Comparison of ENCODE assay signal across 18 mouse cellular contexts in genomic region chr12:27173151-27173550, GRCm38 (mm10).
A peak's percentile ranks its signal among the peaks of the same experiment; 100 is the strongest.
DNase-seq lines count a peak whose midpoint lies in the region; ATAC-seq lines count a peak whose summit lies in the region.
"Had no signal": no experiment of that assay in that cellular context is flagged by ENCODE, and none has a peak within 500 bp of the region (broad histone marks: within the 10 kb centered on the region; RNA-seq: fewer than 3 reads in every experiment).

No protein-coding gene starts in this region.

- H3K4me3 ChIP-seq in kidney, embryonic 15.5 days (replicated peaks) = no peak overlapping the region
- no peak overlapping the region for H3K4me3 ChIP-seq in embryonic facial prominence, embryonic 11.5 days (ENCODE audit: low read depth, low read length)
- H3K4me3 ChIP-seq in hindbrain, embryonic 11.5 days (ENCODE audit: low read depth, low read length) = no peak overlapping the region
- H3K4me3 ChIP-seq: forebrain, embryonic 12.5 days; heart, embryonic 13.5 days; hindbrain, embryonic 12.5 days had no signal

- H3K4me1 ChIP-seq in kidney, embryonic 15.5 days = peaks cover 18% of the 10 kb centered on the region; the same call in 1 of the 2 replicates
- H3K4me1 ChIP-seq in embryonic facial prominence, embryonic 11.5 days (ENCODE audit: control insufficient read depth, insufficient read depth, low read length) = no peaks in the 10 kb centered on the region
- H3K4me1 ChIP-seq in hindbrain, embryonic 11.5 days (replicated peaks; ENCODE audit: control insufficient read depth, insufficient read depth, low read length) = no peaks in the 10 kb centered on the region
- H3K4me1 ChIP-seq: forebrain, embryonic 12.5 days; hindbrain, embryonic 12.5 days had no signal

- H3K4me2 ChIP-seq in kidney, embryonic 15.5 days = no peak overlapping the region
- no peak overlapping the region for H3K4me2 ChIP-seq in embryonic facial prominence, embryonic 11.5 days (ENCODE audit: low read depth, low read length)
- H3K4me2 ChIP-seq in hindbrain, embryonic 11.5 days (replicated peaks; ENCODE audit: low read depth, low read length) = no peak overlapping the region
- H3K4me2 ChIP-seq: forebrain, embryonic 12.5 days; heart, embryonic 13.5 days; hindbrain, embryonic 12.5 days had no signal

- H3K9me3 ChIP-seq in kidney, embryonic 15.5 days (replicated peaks) = no peaks in the 10 kb centered on the region
- H3K9me3 ChIP-seq in embryonic facial prominence, embryonic 11.5 days (replicated peaks; ENCODE audit: control insufficient read depth, low read length) = no peaks in the 10 kb centered on the region
- H3K9me3 ChIP-seq in hindbrain, embryonic 11.5 days (ENCODE audit: control insufficient read depth, low read length) = no peaks in the 10 kb centered on the region
- H3K9me3 ChIP-seq: forebrain, embryonic 12.5 days; heart, embryonic 13.5 days; hindbrain, embryonic 12.5 days had no signal

- peak; percentile 92 for ATAC-seq in kidney, embryonic 15.5 days (replicated peaks; ENCODE audit: low FRiP score)
- ATAC-seq in embryonic facial prominence, embryonic 11.5 days (replicated peaks; ENCODE audit: insufficient number of reproducible peaks, low FRiP score, low TSS enrichment, low read depth) = peak; percentile 81
- no peak for ATAC-seq in hindbrain, embryonic 11.5 days (ENCODE audit: low FRiP score)
- ATAC-seq: forebrain, postnatal 0 days; hindbrain, postnatal 0 days had no signal

- H3K27me3 ChIP-seq in kidney, embryonic 15.5 days = no peaks in the 10 kb centered on the region
- H3K27me3 ChIP-seq in embryonic facial prominence, embryonic 11.5 days (ENCODE audit: control insufficient read depth, insufficient read depth, low read length) = no peaks in the 10 kb centered on the region
- no peaks in the 10 kb centered on the region for H3K27me3 ChIP-seq in hindbrain, embryonic 11.5 days (ENCODE audit: control insufficient read depth, insufficient read depth, low read length)
- H3K27me3 ChIP-seq: forebrain, embryonic 12.5 days; heart, embryonic 13.5 days; hindbrain, embryonic 12.5 days had no signal

- WGBS in kidney, embryonic 15.5 days = 36% methylated on average over 4 of the region's 4 CpGs
- 24% methylated on average over 4 of the region's 4 CpGs for WGBS in embryonic facial prominence, embryonic 11.5 days
- WGBS in hindbrain, embryonic 11.5 days = 73% methylated on average over 4 of the region's 4 CpGs

- DNase-seq in embryo, embryonic 11 days = peak; percentile 24
- no peak for DNase-seq in embryo, embryonic 9.5 days (ENCODE audit: extremely low spot score)
- DNase-seq in kidney, postnatal 36 days = no peak
- DNase-seq in embryonic facial prominence, embryonic 11.5 days (ENCODE audit: low spot score) = peak; percentile 60
- no peak for DNase-seq in hindbrain, embryonic 11.5 days (ENCODE audit: low spot score)
- DNase-seq in cerebellum, postnatal 36 days = no peak
- DNase-seq: adrenal gland, postnatal 10 days; cerebellum, adult 11-12 months; cerebellum, adult 9-10 months; cerebellum, postnatal 25 days; forebrain, postnatal 0 days; gastrocnemius, postnatal 14 days; heart, postnatal 36 days had no signal

- no peaks in the 10 kb centered on the region for H3K36me3 ChIP-seq in kidney, embryonic 15.5 days
- H3K36me3 ChIP-seq in embryonic facial prominence, embryonic 11.5 days (replicated peaks; ENCODE audit: control insufficient read depth, insufficient read depth, low read depth, low read length) = no peaks in the 10 kb centered on the region
- no peaks in the 10 kb centered on the region for H3K36me3 ChIP-seq in hindbrain, embryonic 11.5 days (ENCODE audit: control insufficient read depth, insufficient read depth, low read length)
- H3K36me3 ChIP-seq: forebrain, embryonic 12.5 days; heart, embryonic 13.5 days; hindbrain, embryonic 12.5 days had no signal

- no peak overlapping the region for H3K9ac ChIP-seq in kidney, embryonic 15.5 days
- no peak overlapping the region for H3K9ac ChIP-seq in embryonic facial prominence, embryonic 11.5 days (replicated peaks; ENCODE audit: low read length)
- H3K9ac ChIP-seq in hindbrain, embryonic 11.5 days (ENCODE audit: low read depth, low read length) = no peak overlapping the region
- H3K9ac ChIP-seq: forebrain, embryonic 12.5 days; forebrain, postnatal 0 days; heart, embryonic 13.5 days; hindbrain, embryonic 12.5 days had no signal

- peak overlapping the region; percentile 38; the same call in 1 of the 2 replicates for H3K27ac ChIP-seq in kidney, embryonic 15.5 days
- H3K27ac ChIP-seq in embryonic facial prominence, embryonic 11.5 days (replicated peaks; ENCODE audit: low read depth, low read length) = no peak overlapping the region
- no peak overlapping the region for H3K27ac ChIP-seq in hindbrain, embryonic 11.5 days (ENCODE audit: low read depth, low read length)
- H3K27ac ChIP-seq: forebrain, embryonic 12.5 days; heart, embryonic 13.5 days; hindbrain, embryonic 12.5 days; hindbrain, postnatal 0 days had no signal

Comparison
In these comparisons a context has a peak if more than half of its experiments do, and no peak if none do; other contexts are left out.
1. DNase-seq: peak in embryo, embryonic 11 days (single experiment) and embryonic facial prominence, embryonic 11.5 days (single experiment); none in embryo, embryonic 9.5 days (single experiment), kidney, postnatal 36 days (0 of 2), hindbrain, embryonic 11.5 days (single experiment) and cerebellum, postnatal 36 days (0 of 2).